Mouse (Mus musculus): Measurements from ENCODE around the gene Apip.

- no peak for TF ChIP-seq HCFC1 (IDR thresholded peaks at IDR 0.05; ENCODE audit: borderline replicate concordance, insufficient read depth, low read length)
- TF ChIP-seq ZC3H11A (IDR thresholded peaks at IDR 0.05; ENCODE audit: borderline replicate concordance, low read depth, low read length) = no peak
These were observed 12.2 kb downstream of the Apip start for GRCm38 (mm10) chr2:103085633-103086032.
